Mouse (Mus musculus) CD4-positive, CD25-positive, alpha-beta regulatory T cell, adult 2 months (primary cell): Measurements from ENCODE around the gene Hnrnph1.

Experiments
- DNase-seq: peaks from one replicate; pipeline ENCODE4 v3.0.0-alpha.2; 2012; ENCODE audit warnings: low read depth, low spot score

The Hnrnph1 gene

GRCm38 (mm10) chr11:50402481-50402880, 25.7 kb downstream of the Hnrnph1 start:
- no peak for DNase-seq

GRCm38 (mm10) chr11:50403367-50404014, 26.7 kb downstream of the Hnrnph1 start:
- no peak for DNase-seq

GRCm38 (mm10) chr11:50407235-50407634, 30.4 kb downstream of the Hnrnph1 start:
- no peak for DNase-seq

GRCm38 (mm10) chr11:50415563-50416241, 38.9 kb downstream of the Hnrnph1 start:
- no peak for DNase-seq

GRCm38 (mm10) chr11:50417856-50418255, 41.1 kb downstream of the Hnrnph1 start:
- DNase-seq = no peak

GRCm38 (mm10) chr11:50421461-50421860, 44.7 kb downstream of the Hnrnph1 start:
- no peak for DNase-seq

GRCm38 (mm10) chr11:50421934-50422780, 45.4 kb downstream of the Hnrnph1 start:
- peak; percentile 82 for DNase-seq

GRCm38 (mm10) chr11:50426056-50426455, 49.3 kb downstream of the Hnrnph1 start:
- no peak for DNase-seq

GRCm38 (mm10) chr11:50430277-50431133, 53.7 kb downstream of the Hnrnph1 start, which contains the start of gene Rufy1:
Gene Rufy1 (minus strand): TSS chr11:50431125.
- DNase-seq = peak; percentile 88

GRCm38 (mm10) chr11:50431134-50432068, 54.6 kb downstream of the Hnrnph1 start:
- peak; percentile 51 for DNase-seq

GRCm38 (mm10) chr11:50432069-50432440, 55.3 kb downstream of the Hnrnph1 start:
- no peak for DNase-seq

GRCm38 (mm10) chr11:50432896-50433295, 56.1 kb downstream of the Hnrnph1 start:
- peak; percentile 14 for DNase-seq
